25 mouse cellular contexts compared by ENCODE assay signal in genomic region chr2:104030381-104030780, GRCm38 (mm10). TPM values are rescaled to one million over a fixed set of nuclear protein-coding genes. Genes with fewer than 3 reads are reported as not detected.
A peak's percentile ranks its signal among the peaks of the same experiment; 100 is the strongest.
DNase-seq lines count a peak whose midpoint lies in the region; ATAC-seq lines count a peak whose summit lies in the region.
"Had no signal": no experiment of that assay in that cellular context is flagged by ENCODE, and none has a peak within 500 bp of the region (broad histone marks: within the 10 kb centered on the region; RNA-seq: fewer than 3 reads in every experiment).

No protein-coding gene starts in this region.

- no peak overlapping the region for H3K9ac ChIP-seq in heart, embryonic 13.5 days
- no peak overlapping the region for H3K9ac ChIP-seq in liver, embryonic 11.5 days (ENCODE audit: low read depth, low read length)
- H3K9ac ChIP-seq in liver, embryonic 15.5 days, result no peak overlapping the region
- H3K9ac ChIP-seq: embryonic facial prominence, embryonic 12.5 days; forebrain, embryonic 13.5 days; heart, embryonic 12.5 days; hindbrain, embryonic 12.5 days had no signal

- H3K4me2 ChIP-seq in heart, embryonic 13.5 days, result peak overlapping the region; percentile 91; the same call in 1 of the 2 replicates
- H3K4me2 ChIP-seq in liver, embryonic 11.5 days, result peak overlapping the region; percentile 88
- peak overlapping the region; percentile 81 for H3K4me2 ChIP-seq in liver, embryonic 15.5 days
- H3K4me2 ChIP-seq: forebrain, embryonic 13.5 days; hindbrain, embryonic 12.5 days had no signal

- peaks cover 35% of the 10 kb centered on the region for H3K36me3 ChIP-seq in heart, embryonic 13.5 days
- 0 out of 2 replicates have a peak, but pooled peaks cover 3% of the 10 kb centered on the region for H3K36me3 ChIP-seq in liver, embryonic 11.5 days (ENCODE audit: control insufficient read depth, insufficient read depth, low read length)
- H3K36me3 ChIP-seq in liver, embryonic 15.5 days (replicated peaks), result peaks cover 44% of the 10 kb centered on the region

- ATAC-seq in heart, embryonic 13.5 days (ENCODE audit: extremely low read depth, insufficient number of reproducible peaks, low FRiP score, low TSS enrichment), result no peak
- no peak for ATAC-seq in liver, embryonic 11.5 days (replicated peaks; ENCODE audit: low FRiP score)
- no peak for ATAC-seq in liver, embryonic 15.5 days (ENCODE audit: insufficient read depth)
- ATAC-seq: CD4-positive, CD25-positive, alpha-beta regulatory T cell, adult 4 months; forebrain, embryonic 13.5 days; hindbrain, embryonic 16.5 days; inflammation-experienced regulatory T-cells, adult 6 months had no signal

- peaks cover 33% of the 10 kb centered on the region for H3K4me1 ChIP-seq in heart, embryonic 13.5 days
- H3K4me1 ChIP-seq in liver, embryonic 11.5 days (replicated peaks; ENCODE audit: control insufficient read depth, insufficient read depth, low read length), result peaks cover 19% of the 10 kb centered on the region
- H3K4me1 ChIP-seq in liver, embryonic 15.5 days (replicated peaks), result peaks cover 30% of the 10 kb centered on the region

- DNase-seq in heart, adult 9 months (ENCODE audit: low spot score in 2 of 2), result no peak
- DNase-seq in 416B (ENCODE audit: low read depth), result peak; percentile 24
- DNase-seq in liver, embryonic 11.5 days (ENCODE audit: low spot score), result no peak
- DNase-seq in thymus, postnatal 10 days (ENCODE audit: low spot score in 2 of 2), result no peak
- DNase-seq in kidney, postnatal 36 days, result no peak
- DNase-seq: adrenal gland, adult 8-10 months; B cell, adult 2 months; cerebellum, adult 11 months; cerebellum, adult 9-10 months; cerebellum, postnatal 25 days; heart, adult 2 months; heart, postnatal 4 days had no signal

- no peaks in the 10 kb centered on the region for H3K27me3 ChIP-seq in heart, embryonic 13.5 days (replicated peaks)
- H3K27me3 ChIP-seq in liver, embryonic 11.5 days (replicated peaks; ENCODE audit: control insufficient read depth, insufficient read depth, low read length), result no peaks in the 10 kb centered on the region
- H3K27me3 ChIP-seq in liver, embryonic 15.5 days, result no peaks in the 10 kb centered on the region
- H3K27me3 ChIP-seq: embryonic facial prominence, embryonic 12.5 days; forebrain, embryonic 13.5 days; heart, embryonic 12.5 days; hindbrain, embryonic 12.5 days had no signal

- H3K9me3 ChIP-seq in heart, embryonic 13.5 days, result no peaks in the 10 kb centered on the region
- H3K9me3 ChIP-seq in liver, embryonic 11.5 days (ENCODE audit: control insufficient read depth, low read length), result no peaks in the 10 kb centered on the region
- H3K9me3 ChIP-seq in liver, embryonic 15.5 days (replicated peaks), result no peaks in the 10 kb centered on the region
- H3K9me3 ChIP-seq: embryonic facial prominence, embryonic 12.5 days; forebrain, embryonic 13.5 days; G1E; heart, embryonic 12.5 days; hindbrain, embryonic 12.5 days had no signal

- WGBS in heart, embryonic 13.5 days, result 75% methylated on average over 3 of the region's 3 CpGs
- WGBS in liver, embryonic 11.5 days, result 80% methylated on average over 3 of the region's 3 CpGs
- WGBS in liver, embryonic 15.5 days (ENCODE audit: insufficient replicate concordance), result 73% methylated on average over 3 of the region's 3 CpGs

- no peak overlapping the region for H3K4me3 ChIP-seq in heart, embryonic 13.5 days
- no peak overlapping the region for H3K4me3 ChIP-seq in liver, embryonic 11.5 days (ENCODE audit: low read depth, low read length)
- H3K4me3 ChIP-seq in liver, embryonic 15.5 days (replicated peaks), result no peak overlapping the region
- H3K4me3 ChIP-seq: embryonic facial prominence, embryonic 12.5 days; forebrain, embryonic 13.5 days; heart, adult 2 months; heart, embryonic 12.5 days; hindbrain, embryonic 12.5 days had no signal

- H3K27ac ChIP-seq in heart, embryonic 13.5 days (replicated peaks), result no peak overlapping the region
- no peak overlapping the region for H3K27ac ChIP-seq in liver, embryonic 11.5 days (ENCODE audit: low read depth, low read length)
- H3K27ac ChIP-seq in liver, embryonic 15.5 days (replicated peaks), result peak overlapping the region; percentile 90; the same call in 1 of the 2 replicates
- H3K27ac ChIP-seq: embryonic facial prominence, embryonic 12.5 days; forebrain, embryonic 13.5 days; heart, adult 2 months; hindbrain, embryonic 12.5 days had no signal

RNA-seq across cellular contexts. Expression of gene 4931422A03Rik, which starts 2.2 kb away (rescaled TPM):
- polyA plus RNA-seq in heart, embryonic 13.5 days (2015; fragmentation: Nextera tagmentation; extraction: Ambion mirVana), result 1.6 and 1.9 TPM in 2 replicates
- polyA plus RNA-seq in liver, embryonic 11.5 days (2014; fragmentation: Nextera tagmentation; extraction: Ambion mirVana), result 3.2 and 3.5 TPM in 2 replicates
- 1.4 and 1.7 TPM in 2 replicates for polyA plus RNA-seq in liver, embryonic 15.5 days (2015; fragmentation: Nextera tagmentation; extraction: Ambion mirVana)
- polyA plus RNA-seq: cortical plate, adult 2 months; G1E; heart, adult 2 months had no signal

RNA-seq across cellular contexts. Expression of gene Fbxo3, which starts 2.9 kb away (rescaled TPM):
- polyA plus RNA-seq in heart, embryonic 13.5 days (2015; fragmentation: Nextera tagmentation; extraction: Ambion mirVana), result 37.2 and 42.8 TPM in 2 replicates
- 75.0 and 85.9 TPM in 2 replicates for polyA plus RNA-seq in liver, embryonic 11.5 days (2014; fragmentation: Nextera tagmentation; extraction: Ambion mirVana)
- 46.4 and 50.0 TPM in 2 replicates for polyA plus RNA-seq in liver, embryonic 15.5 days (2015; fragmentation: Nextera tagmentation; extraction: Ambion mirVana)

RNA-seq across cellular contexts. Expression of gene Gm10912, which starts 35.2 kb away (rescaled TPM):
- not detected in 2 replicates for polyA plus RNA-seq in heart, embryonic 13.5 days (2015; fragmentation: Nextera tagmentation; extraction: Ambion mirVana)
- polyA plus RNA-seq in liver, embryonic 11.5 days (2014; fragmentation: Nextera tagmentation; extraction: Ambion mirVana), result 0.10 TPM in 1 of 2 replicates, not detected in the other
- polyA plus RNA-seq in liver, embryonic 15.5 days (2015; fragmentation: Nextera tagmentation; extraction: Ambion mirVana), result 0.10 and 0.13 TPM in 2 replicates
- polyA plus RNA-seq: embryonic facial prominence, embryonic 12.5 days; forebrain, embryonic 13.5 days; G1E; heart, embryonic 12.5 days; hindbrain, embryonic 12.5 days; hindbrain, embryonic 16.5 days had no signal

RNA-seq across cellular contexts. Expression of gene Gm10799, which starts 38.0 kb away (rescaled TPM):
- not detected in 2 replicates for polyA plus RNA-seq in heart, embryonic 13.5 days (2015; fragmentation: Nextera tagmentation; extraction: Ambion mirVana)
- polyA plus RNA-seq in liver, embryonic 11.5 days (2014; fragmentation: Nextera tagmentation; extraction: Ambion mirVana), result not detected in 2 replicates
- not detected in 2 replicates for polyA plus RNA-seq in liver, embryonic 15.5 days (2015; fragmentation: Nextera tagmentation; extraction: Ambion mirVana)
- polyA plus RNA-seq: brain, embryonic 14.5 days; CD4-positive, CD25-positive, alpha-beta regulatory T cell, adult 4 months; cortical plate, adult 2 months; embryonic facial prominence, embryonic 12.5 days; forebrain, embryonic 13.5 days; G1E; heart, adult 2 months; heart, embryonic 12.5 days; heart, postnatal 0 days; hindbrain, embryonic 12.5 days; hindbrain, embryonic 16.5 days; inflammation-experienced regulatory T-cells, adult 6 months had no signal

RNA-seq across cellular contexts. Expression of gene Cd59b, which starts 39.3 kb away (rescaled TPM):
- polyA plus RNA-seq in heart, embryonic 13.5 days (2015; fragmentation: Nextera tagmentation; extraction: Ambion mirVana), result 4.7 and 6.9 TPM in 2 replicates
- polyA plus RNA-seq in liver, embryonic 11.5 days (2014; fragmentation: Nextera tagmentation; extraction: Ambion mirVana), result 8.7 and 10.6 TPM in 2 replicates
- 11.0 and 11.4 TPM in 2 replicates for polyA plus RNA-seq in liver, embryonic 15.5 days (2015; fragmentation: Nextera tagmentation; extraction: Ambion mirVana)
- polyA plus RNA-seq: G1E; inflammation-experienced regulatory T-cells, adult 6 months had no signal
